Mouse (Mus musculus): ENCODE measurements around the gene Ikzf3.

DNA sequence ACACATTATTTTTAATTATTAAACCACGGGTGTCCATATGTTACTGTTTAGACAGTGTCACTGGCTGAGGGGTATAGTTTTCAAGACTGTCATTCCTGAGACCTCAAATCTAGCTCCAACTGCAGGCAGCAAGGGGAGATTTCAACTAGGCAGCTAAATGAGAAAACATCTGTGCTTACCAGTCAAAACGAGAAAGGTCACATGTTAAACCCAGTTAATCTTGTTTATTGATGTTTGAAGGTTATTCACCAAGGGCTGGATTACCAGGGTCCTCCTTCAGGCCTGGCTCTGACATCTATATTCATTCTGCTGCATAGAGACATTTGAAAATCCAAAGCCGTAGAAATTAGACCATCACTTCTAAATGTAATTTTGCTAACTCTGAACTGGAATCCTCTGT is 40.9 kb downstream of the Ikzf3 start:
- no peak for TF ChIP-seq CTCF (IDR thresholded peaks at IDR 0.05; ENCODE audit: extremely low read depth, insufficient read depth, insufficient read length, insufficient replicate concordance)
- no peak for TF ChIP-seq POLR2A (IDR thresholded peaks at IDR 0.05; ENCODE audit: low read depth, low read length)

All from spleen, adult 2 months (tissue).